Mouse (Mus musculus) lung, adult 2 months (tissue): ENCODE measurements around the gene Mus81.

ENCODE experiments used
- CTCF ChIP-seq: fragments of 200-500 bp; IDR thresholded peaks from 2 replicates; pipeline ENCODE4 v1.5.1; 2011; ENCODE audit warnings: mild to moderate bottlenecking, low read length, control low read depth; ENCODE audit not compliant: insufficient read depth
- POLR2A ChIP-seq: fragments of 200-500 bp; IDR thresholded peaks from 2 replicates; pipeline ENCODE4 v1.6.1; 2011; ENCODE audit warnings: low read depth, mild to moderate bottlenecking, control low read depth, low read length, borderline replicate concordance; ENCODE audit errors: extremely low read depth

DNA sequence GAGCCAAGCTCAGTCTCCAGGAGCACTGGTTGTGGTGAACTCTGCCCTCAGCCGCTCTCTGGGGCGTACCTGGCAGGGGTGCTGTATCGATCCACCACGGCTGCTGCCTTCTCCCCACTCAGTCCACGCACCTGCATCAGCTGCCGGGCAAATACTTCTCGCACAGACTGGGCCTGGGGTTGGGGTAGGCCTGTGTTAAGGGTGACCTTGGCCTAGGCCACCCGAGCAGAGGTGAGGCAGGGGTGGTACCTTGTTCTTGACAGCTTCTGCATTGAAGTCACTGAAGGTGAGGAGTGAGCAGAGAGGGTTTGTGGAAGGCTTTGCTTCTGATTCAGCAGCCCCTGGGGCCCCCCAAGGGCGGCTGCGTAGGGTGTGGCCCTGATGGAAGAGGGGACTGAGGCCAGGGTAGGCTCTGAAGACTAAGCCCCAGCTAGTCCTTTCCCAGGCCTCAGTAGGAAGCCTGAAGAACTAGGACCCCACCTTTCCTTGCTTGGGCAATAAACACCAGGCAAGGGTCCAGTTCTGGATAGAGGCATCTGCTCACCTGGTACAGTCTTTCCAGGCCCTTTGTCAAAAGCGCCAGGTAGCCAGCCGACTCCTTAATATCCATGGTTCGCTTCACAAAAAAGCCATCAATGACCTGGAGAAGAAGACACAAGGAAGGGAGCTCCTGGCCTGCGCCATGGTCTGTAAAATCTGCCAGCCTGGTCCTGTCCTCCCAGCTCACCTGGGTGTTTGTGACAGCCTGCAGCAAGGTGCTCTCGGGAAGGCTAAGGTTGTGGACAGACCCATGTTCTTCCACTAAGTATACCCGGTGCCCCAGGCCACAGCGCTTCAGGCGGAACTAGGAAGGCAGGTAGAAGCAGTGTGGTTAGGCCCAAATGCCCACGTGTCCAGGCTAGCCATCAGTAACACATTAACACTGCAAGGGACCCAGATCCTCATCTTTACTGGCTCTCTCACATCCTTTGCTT is 4.5 kb downstream of the Mus81 start:
- TF ChIP-seq CTCF: no peak
- TF ChIP-seq POLR2A: no peak
